Mouse (Mus musculus) midbrain, embryonic 13.5 days (tissue): ENCODE measurements at regions not wholly inside any gene's neighbourhood (a gene's known extent, or its start where the extent isn't known, plus 50 kb on each side); places are given as distances from the start of the nearest gene placed in this dataset.
"Not testable (repeated sequence)": the region's sequence is repeated elsewhere in the genome, so short reads cannot be mapped to it uniquely, and the experiment has no call there.

Experiments
- ATAC-seq: fragments of 200-750 bp; cut with Nextera tagmentation; 2 replicates; pipeline ENCODE4 v1.8.0; 2017; ENCODE audit warnings: mild to moderate bottlenecking, moderate TSS enrichment, moderate library complexity
- H3K27ac ChIP-seq: fragments of 300-500 bp; sonication (generic); 2 replicates; pipeline ENCODE4 v1.5.1; 2015; ENCODE audit warnings: inconsistent platforms, mild to moderate bottlenecking, moderate library complexity
- H3K27me3 ChIP-seq: fragments of 300-500 bp; sonication (generic); 2 replicates; pipeline ENCODE4 v1.6.1; 2015; ENCODE audit warnings: mild to moderate bottlenecking, inconsistent platforms
- H3K36me3 ChIP-seq: fragments of 300-500 bp; sonication (generic); 2 replicates; pipeline ENCODE4 v1.6.1; 2015; ENCODE audit warnings: mild to moderate bottlenecking, inconsistent platforms
- H3K4me1 ChIP-seq: fragments of 300-500 bp; sonication (generic); replicated peaks from 2 replicates; pipeline ENCODE4 v1.6.1; 2015; ENCODE audit warnings: inconsistent platforms
- H3K4me2 ChIP-seq: fragments of 300-500 bp; sonication (generic); replicated peaks from 2 replicates; pipeline ENCODE4 v1.6.1; 2015; ENCODE audit warnings: moderate library complexity, mild to moderate bottlenecking, inconsistent platforms
- H3K4me3 ChIP-seq: fragments of 300-500 bp; sonication (generic); replicated peaks from 2 replicates; pipeline ENCODE4 v1.5.1; 2015; ENCODE audit warnings: mild to moderate bottlenecking, inconsistent platforms
- H3K9ac ChIP-seq: fragments of 300-500 bp; sonication (generic); replicated peaks from 2 replicates; pipeline ENCODE4 v1.6.1; 2015; ENCODE audit warnings: mild to moderate bottlenecking, inconsistent platforms
- H3K9me3 ChIP-seq: fragments of 300-500 bp; sonication (generic); 2 replicates; pipeline ENCODE4 v1.6.1; 2016; ENCODE audit warnings: mild to moderate bottlenecking, inconsistent platforms
- WGBS: fragments of 180-500 bp; shearing (Covaris S2); methylation state at CpG from one replicate; pipeline ENCODE4 v1.1.7; 2015; 5-methylcytosine and 5-hydroxymethylcytosine counted together

- no peaks in the 10 kb centered on the region for H3K36me3 ChIP-seq
- 84% methylated on average over 8 of the region's 8 CpGs for WGBS
- no peaks in the 10 kb centered on the region for H3K27me3 ChIP-seq
- H3K9ac ChIP-seq, result no peak overlapping the region
- no peak overlapping the region for H3K4me2 ChIP-seq
- H3K4me1 ChIP-seq, result no peaks in the 10 kb centered on the region
- no peaks in the 10 kb centered on the region for H3K9me3 ChIP-seq
- no peak overlapping the region for H3K27ac ChIP-seq
- H3K4me3 ChIP-seq, result no peak overlapping the region
- ATAC-seq, result no peak
Observed at GRCm38 (mm10) chr4:97509576-97509975, 263.0 kb upstream of the Nfia start.

DNA sequence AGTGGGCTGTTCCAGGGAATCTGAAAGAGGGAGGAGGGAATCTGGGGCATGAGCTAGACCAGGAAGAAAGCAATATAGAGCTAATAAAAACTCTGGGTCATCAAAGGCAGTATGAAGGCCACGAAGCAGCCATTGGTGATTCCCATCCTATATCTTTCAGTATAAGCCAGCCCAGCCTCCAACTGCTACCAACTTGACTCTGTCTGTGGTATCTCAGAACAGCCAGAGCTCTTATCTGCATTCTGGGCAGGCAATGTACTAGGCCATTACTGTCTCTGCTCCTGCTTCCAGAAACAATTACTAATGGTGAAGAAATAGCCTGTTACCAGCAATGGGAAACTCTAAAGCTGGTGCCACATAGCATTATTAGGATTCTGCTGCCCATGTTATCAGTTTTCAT lies 266.8 kb upstream of the Nfia start:
- no peaks in the 10 kb centered on the region for H3K4me1 ChIP-seq
- WGBS, result 95% methylated on average over 1 of the region's 1 CpGs
- no peak for ATAC-seq
- H3K4me2 ChIP-seq, result no peak overlapping the region
- no peaks in the 10 kb centered on the region for H3K36me3 ChIP-seq
- no peak overlapping the region for H3K9ac ChIP-seq
- no peak overlapping the region for H3K4me3 ChIP-seq
- H3K27ac ChIP-seq, result no peak overlapping the region
- no peaks in the 10 kb centered on the region for H3K27me3 ChIP-seq
- H3K9me3 ChIP-seq, result no peaks in the 10 kb centered on the region

- no peak for ATAC-seq
- no peak overlapping the region for H3K27ac ChIP-seq
- H3K4me1 ChIP-seq, result no peaks in the 10 kb centered on the region
- H3K9me3 ChIP-seq, result no peaks in the 10 kb centered on the region
- no peak overlapping the region for H3K4me2 ChIP-seq
- H3K9ac ChIP-seq, result no peak overlapping the region
- WGBS, result 92% methylated on average over 2 of the region's 2 CpGs
- no peaks in the 10 kb centered on the region for H3K36me3 ChIP-seq
- H3K4me3 ChIP-seq, result no peak overlapping the region
- no peaks in the 10 kb centered on the region for H3K27me3 ChIP-seq
Observed at GRCm38 (mm10) chr4:97491248-97491804, 281.2 kb upstream of the Nfia start.

DNA sequence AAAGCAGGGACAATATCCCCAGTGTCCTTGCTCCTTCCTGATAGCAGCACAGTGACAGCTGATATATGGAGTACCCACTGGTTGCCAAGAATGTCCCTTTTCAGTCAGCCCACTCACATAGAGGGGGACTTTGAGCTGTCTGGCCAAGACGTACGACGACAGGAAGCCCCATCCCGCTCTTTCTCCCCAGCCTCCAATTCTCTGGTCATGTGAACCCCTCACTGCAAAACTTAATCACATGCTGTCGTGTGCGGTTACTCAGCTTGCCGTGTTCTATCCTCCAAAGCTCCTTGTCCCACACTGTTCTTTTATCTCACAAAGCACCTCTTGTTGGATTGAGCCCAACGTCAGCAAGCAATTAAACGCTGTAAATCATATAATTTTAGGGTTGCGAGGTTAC lies 286.2 kb upstream of the Nfia start:
- Histone ChIP-seq H3K9ac (no peak overlapping the region), H3K27ac (no peak overlapping the region), H3K36me3 (no peaks in the 10 kb centered on the region), H3K4me1 (no peaks in the 10 kb centered on the region), H3K4me2 (no peak overlapping the region), H3K4me3 (no peak overlapping the region), H3K27me3 (no peaks in the 10 kb centered on the region), H3K9me3 (no peaks in the 10 kb centered on the region)
- ATAC-seq, result no peak
- WGBS, result 76% methylated on average over 10 of the region's 10 CpGs

GRCm38 (mm10) chr4:97485225-97485624 lies 287.3 kb upstream of the Nfia start:
- ATAC-seq, result no peak
- no peaks in the 10 kb centered on the region for H3K9me3 ChIP-seq
- H3K4me1 ChIP-seq, result no peaks in the 10 kb centered on the region
- 94% methylated on average over 3 of the region's 3 CpGs for WGBS
- H3K9ac ChIP-seq, result no peak overlapping the region
- H3K4me3 ChIP-seq, result no peak overlapping the region
- no peak overlapping the region for H3K27ac ChIP-seq
- H3K27me3 ChIP-seq, result no peaks in the 10 kb centered on the region
- H3K36me3 ChIP-seq, result no peaks in the 10 kb centered on the region
- H3K4me2 ChIP-seq, result no peak overlapping the region

- Histone ChIP-seq H3K4me2 (no peak overlapping the region), H3K4me1 (peaks cover 3% of the 10 kb centered on the region), H3K27ac (no peak overlapping the region), H3K9me3 (no peaks in the 10 kb centered on the region), H3K36me3 (no peaks in the 10 kb centered on the region), H3K9ac (no peak overlapping the region), H3K4me3 (no peak overlapping the region), H3K27me3 (no peaks in the 10 kb centered on the region)
- ATAC-seq, result peak; percentile 72
- 66% methylated on average over 10 of the region's 10 CpGs for WGBS
Observed at GRCm38 (mm10) chr4:97482701-97483246, 289.8 kb upstream of the Nfia start.

DNA sequence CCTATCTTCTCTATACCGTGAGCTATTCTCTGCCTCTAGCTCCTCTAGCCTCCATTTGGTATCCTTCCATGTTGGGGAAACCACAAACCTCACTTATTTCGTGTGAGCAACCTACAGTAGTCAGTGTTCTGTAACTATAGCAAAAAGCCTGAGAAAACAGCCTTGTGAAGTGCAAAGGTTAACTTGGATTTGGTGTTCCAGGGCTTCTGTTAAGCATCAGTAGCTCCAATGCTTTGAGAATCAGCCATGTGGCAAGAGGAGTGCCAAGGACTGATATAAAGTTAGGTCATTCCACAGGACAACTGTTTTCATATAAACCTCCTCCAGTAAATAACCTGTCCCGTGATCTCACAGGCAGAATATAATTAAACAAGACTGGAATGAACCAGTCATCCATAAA lies 290.7 kb upstream of the Nfia start:
- Histone ChIP-seq H3K27me3 (no peaks in the 10 kb centered on the region), H3K9ac (no peak overlapping the region), H3K9me3 (no peaks in the 10 kb centered on the region), H3K36me3 (no peaks in the 10 kb centered on the region), H3K4me3 (no peak overlapping the region), H3K4me1 (peaks cover 12% of the 10 kb centered on the region), H3K27ac (no peak overlapping the region), H3K4me2 (no peak overlapping the region)
- no peak for ATAC-seq
- WGBS, result 80% methylated on average over 3 of the region's 3 CpGs

DNA sequence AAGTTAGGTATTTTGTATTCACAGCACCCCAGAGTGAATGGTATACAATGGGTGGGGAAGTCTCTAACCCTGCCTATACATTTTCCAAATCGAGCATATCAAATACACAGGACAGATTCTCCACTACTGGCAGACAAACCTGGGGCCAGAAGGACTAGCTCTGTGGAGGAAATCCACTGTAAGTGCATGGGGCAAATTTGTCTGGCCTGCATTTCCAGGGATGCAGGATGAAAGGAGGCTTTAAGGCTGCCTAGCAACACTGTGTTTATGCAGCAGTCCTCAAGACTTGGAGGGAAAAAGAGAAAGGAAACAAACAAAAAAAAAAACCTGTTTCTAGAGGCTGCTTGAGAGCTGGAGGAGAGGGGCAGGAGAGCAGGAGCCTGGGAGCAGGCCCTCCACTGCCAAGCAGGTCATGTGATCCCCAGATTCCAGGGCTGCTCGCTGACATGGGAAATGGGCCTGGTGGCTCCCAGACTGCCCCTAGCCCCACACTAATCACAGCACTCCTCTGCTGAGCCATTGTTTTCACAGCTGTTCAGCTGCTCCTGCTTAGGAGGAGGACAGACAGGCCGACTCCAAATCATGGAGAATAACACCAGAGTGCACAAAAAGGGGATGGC lies 293.7 kb upstream of the Gm10192 start:
- Histone ChIP-seq H3K36me3 (no peaks in the 10 kb centered on the region), H3K27ac (peak overlapping the region; percentile 68), H3K27me3 (no peaks in the 10 kb centered on the region), H3K4me3 (no peak overlapping the region), H3K4me1 (peaks cover 20% of the 10 kb centered on the region), H3K9me3 (no peaks in the 10 kb centered on the region), H3K9ac (no peak overlapping the region), H3K4me2 (0 out of 2 replicates have a peak overlapping the region, but pooled peaks have one; percentile 0)
- WGBS, result 8% methylated on average over 3 of the region's 3 CpGs
- peak; percentile 98 for ATAC-seq

DNA sequence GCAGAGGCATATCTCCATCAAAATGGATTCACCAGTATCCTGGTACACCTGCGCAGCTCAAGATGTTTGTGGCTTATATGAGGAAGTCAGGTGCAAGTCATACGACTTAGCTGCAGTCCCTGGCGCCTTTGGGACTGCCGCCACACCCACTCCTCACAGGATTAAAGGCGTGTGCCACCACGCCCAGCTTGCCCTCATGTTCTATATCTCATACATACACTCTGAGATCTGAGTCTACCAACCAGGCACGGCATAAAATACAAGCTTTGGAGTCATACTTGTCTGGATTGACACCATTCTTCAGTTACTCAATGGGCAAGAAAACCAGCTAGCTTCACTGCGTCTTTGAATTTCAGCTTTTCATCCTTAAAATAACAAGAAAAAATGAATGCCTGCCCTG lies 290.5 kb upstream of the Gm10192 start:
- WGBS, result 95% methylated on average over 8 of the region's 8 CpGs
- not testable (repeated sequence) for H3K27me3 ChIP-seq, ATAC-seq, H3K4me3 ChIP-seq, H3K9ac ChIP-seq, H3K27ac ChIP-seq, H3K9me3 ChIP-seq, H3K4me2 ChIP-seq, H3K36me3 ChIP-seq
- H3K4me1 ChIP-seq, result peaks cover 20% of the 10 kb centered on the region

- ATAC-seq, result peak; percentile 72
Observed at GRCm38 (mm10) chr4:97465932-97466666, 283.1 kb upstream of the Gm10192 start.

DNA sequence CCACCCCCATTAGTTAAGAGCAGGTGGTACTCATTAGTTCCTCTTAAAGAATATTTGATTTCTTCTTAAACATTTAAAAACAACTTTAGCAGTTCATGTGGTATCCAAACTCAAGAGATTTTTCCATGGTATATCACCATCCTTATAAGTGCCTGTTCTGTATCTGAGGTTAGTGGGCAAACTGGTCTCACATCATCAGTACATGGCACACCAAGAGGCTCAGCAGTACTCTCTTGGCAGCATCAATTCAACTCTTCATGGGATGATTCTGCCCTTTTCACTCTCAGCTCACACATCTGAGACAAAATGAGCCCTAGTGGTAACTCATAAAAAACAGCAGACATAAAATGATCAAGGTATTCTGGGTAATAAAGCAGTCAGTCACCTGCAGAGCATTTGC lies 282.6 kb upstream of the Gm10192 start:
- Histone ChIP-seq H3K27ac (no peak overlapping the region), H3K36me3 (no peaks in the 10 kb centered on the region), H3K9me3 (no peaks in the 10 kb centered on the region), H3K9ac (no peak overlapping the region), H3K27me3 (no peaks in the 10 kb centered on the region), H3K4me1 (peaks cover 5% of the 10 kb centered on the region; the same call in 1 of the 2 replicates), H3K4me3 (no peak overlapping the region), H3K4me2 (no peak overlapping the region)
- ATAC-seq, result no peak

More at GRCm38 (mm10) chr4:97465932-97466666, 283.1 kb upstream of the Gm10192 start:
- no peaks in the 10 kb centered on the region for H3K9me3 ChIP-seq
- no peak overlapping the region for H3K27ac ChIP-seq
- 45% methylated on average over 6 of the region's 6 CpGs for WGBS
- no peak overlapping the region for H3K4me2 ChIP-seq
- H3K4me1 ChIP-seq, result peaks cover 5% of the 10 kb centered on the region; the same call in 1 of the 2 replicates
- H3K9ac ChIP-seq, result no peak overlapping the region
- no peaks in the 10 kb centered on the region for H3K27me3 ChIP-seq
- no peaks in the 10 kb centered on the region for H3K36me3 ChIP-seq
- H3K4me3 ChIP-seq, result no peak overlapping the region

DNA sequence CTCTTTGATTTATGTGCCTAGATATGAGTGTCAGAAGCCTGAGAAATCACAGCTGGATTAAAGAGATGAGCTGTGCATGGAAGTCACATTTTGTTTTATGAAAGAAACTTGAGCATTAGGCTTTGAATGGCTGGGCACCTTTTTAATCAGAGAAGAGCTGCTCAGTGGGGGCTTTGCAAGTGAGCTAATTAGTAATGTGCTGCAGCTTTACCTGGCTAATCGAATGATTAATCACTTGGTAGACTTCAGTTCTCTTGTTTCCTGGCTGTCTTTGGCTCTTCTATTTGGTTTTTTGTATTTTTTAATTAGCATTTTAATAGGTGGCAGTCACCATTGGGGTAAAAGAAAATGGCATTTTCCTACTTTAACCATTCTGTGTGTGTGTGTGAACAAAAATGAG lies 278.2 kb upstream of the Gm10192 start:
- ATAC-seq, result no peak
- no peak overlapping the region for H3K27ac ChIP-seq
- WGBS, result 77% methylated on average over 1 of the region's 1 CpGs
- H3K4me2 ChIP-seq, result no peak overlapping the region
- no peaks in the 10 kb centered on the region for H3K27me3 ChIP-seq
- no peak overlapping the region for H3K9ac ChIP-seq
- H3K9me3 ChIP-seq, result no peaks in the 10 kb centered on the region
- no peaks in the 10 kb centered on the region for H3K36me3 ChIP-seq
- no peak overlapping the region for H3K4me3 ChIP-seq
- H3K4me1 ChIP-seq, result peaks cover 2% of the 10 kb centered on the region; the same call in 1 of the 2 replicates
